In genomic region chr1:23184728-23185127, GRCm38 (mm10) we compare ENCODE assay signal across 14 mouse cellular contexts.
DNase-seq lines count a peak whose midpoint lies in the region; ATAC-seq and TF ChIP-seq lines count a peak whose summit lies in the region.
"Had no signal": no experiment of that assay in that cellular context is flagged by ENCODE, and none has a peak within 500 bp of the region (broad histone marks: within the 10 kb centered on the region; RNA-seq: fewer than 3 reads in every experiment).

No protein-coding gene starts in this region.

- H3K4me3 ChIP-seq in kidney, postnatal 0 days (replicated peaks; ENCODE audit: low read depth, low read length), result no peak overlapping the region
- H3K4me3 ChIP-seq: embryonic facial prominence, embryonic 15.5 days; hindbrain, embryonic 13.5 days; layer of hippocampus, adult 2 months; limb, embryonic 12.5 days had no signal

- H3K36me3 ChIP-seq in kidney, postnatal 0 days (ENCODE audit: insufficient read depth, low read length), result no peaks in the 10 kb centered on the region
- H3K36me3 ChIP-seq: embryonic facial prominence, embryonic 15.5 days; hindbrain, embryonic 13.5 days; limb, embryonic 12.5 days had no signal

- ATAC-seq in kidney, postnatal 0 days (replicated peaks; ENCODE audit: low FRiP score, low read depth), result no peak

- no peak for TF ChIP-seq CTCF in kidney, postnatal 0 days (IDR thresholded peaks at IDR 0.05; ENCODE audit: low read depth)

- no peak overlapping the region for H3K9ac ChIP-seq in kidney, postnatal 0 days (ENCODE audit: low read depth, low read length)
- H3K9ac ChIP-seq: embryonic facial prominence, embryonic 15.5 days; hindbrain, embryonic 13.5 days; limb, embryonic 12.5 days had no signal

- no peaks in the 10 kb centered on the region for H3K4me1 ChIP-seq in kidney, postnatal 0 days (replicated peaks; ENCODE audit: insufficient read depth, low read length)
- H3K4me1 ChIP-seq: embryonic facial prominence, embryonic 15.5 days; hindbrain, embryonic 13.5 days had no signal

- DNase-seq in kidney, adult 11 months, result peak; percentile 40
- no peak for DNase-seq in kidney, adult 18-20 months
- DNase-seq in heart, adult 9 months (ENCODE audit: low spot score in 2 of 2), result peak; percentile 44 to 73
- peak; percentile 58 for DNase-seq in kidney, postnatal 0 days (ENCODE audit: low spot score)
- peak; percentile 72 for DNase-seq in lung, postnatal 36 days
- no peak for DNase-seq in ovary, postnatal 10 days (ENCODE audit: low spot score)
- DNase-seq in retina, embryonic 14.5 days (ENCODE audit: low spot score), result no peak
- no peak for DNase-seq in layer of hippocampus, adult 18-20 months (ENCODE audit: low spot score in 2 of 2)
- DNase-seq: cerebellum, adult 9-11 months; retina, postnatal 1 day had no signal

- H3K27me3 ChIP-seq in kidney, postnatal 0 days (ENCODE audit: insufficient read depth, low read length), result no peaks in the 10 kb centered on the region
- H3K27me3 ChIP-seq: embryonic facial prominence, embryonic 15.5 days; hindbrain, embryonic 13.5 days; limb, embryonic 12.5 days had no signal

- H3K4me2 ChIP-seq in kidney, postnatal 0 days (ENCODE audit: low read length), result no peak overlapping the region
- H3K4me2 ChIP-seq: embryonic facial prominence, embryonic 15.5 days; hindbrain, embryonic 13.5 days; limb, embryonic 12.5 days had no signal

- H3K9me3 ChIP-seq in kidney, postnatal 0 days (replicated peaks; ENCODE audit: low read length), result no peaks in the 10 kb centered on the region
- H3K9me3 ChIP-seq: embryonic facial prominence, embryonic 15.5 days; hindbrain, embryonic 13.5 days; limb, embryonic 12.5 days had no signal

- WGBS in kidney, postnatal 0 days, result 68% methylated on average over 9 of the region's 9 CpGs

- no peak overlapping the region for H3K27ac ChIP-seq in kidney, postnatal 0 days
- H3K27ac ChIP-seq: embryonic facial prominence, embryonic 15.5 days; hindbrain, embryonic 13.5 days; layer of hippocampus, adult 2 months; limb, embryonic 12.5 days had no signal

Comparison
In these comparisons a context has a peak if more than half of its experiments do, and no peak if none do; other contexts are left out.
1. DNase-seq: peak in kidney, adult 11 months (single experiment), heart, adult 9 months (2 of 2), kidney, postnatal 0 days (single experiment) and lung, postnatal 36 days (single experiment); none in kidney, adult 18-20 months (single experiment), ovary, postnatal 10 days (single experiment), retina, embryonic 14.5 days (single experiment) and layer of hippocampus, adult 18-20 months (0 of 2).